Mouse (Mus musculus) C2C12 (cell line): ENCODE data around the gene Plin4. TPM values are rescaled to one million over a fixed set of nuclear protein-coding genes. Genes with fewer than 3 reads are reported as not detected.

Experiments used
- H3K27me3 ChIP-seq: one replicate; pipeline ENCODE4 v1.6.1; 2011; ENCODE audit not compliant: control insufficient read depth, insufficient read depth, insufficient read length
- H3K36me3 ChIP-seq: one replicate; pipeline ENCODE4 v1.6.1; 2011; ENCODE audit not compliant: control insufficient read depth, insufficient read depth
- H3K4me3 ChIP-seq: one replicate; pipeline ENCODE4 v1.5.1; 2011; ENCODE audit warnings: mild to moderate bottlenecking, control low read depth; ENCODE audit not compliant: poor library complexity, insufficient read depth, severe bottlenecking
- H3K79me2 ChIP-seq: one replicate; pipeline ENCODE4 v1.6.1; 2011; ENCODE audit not compliant: control insufficient read depth, insufficient read depth
- H3K79me3 ChIP-seq: one replicate; pipeline ENCODE4 v1.6.1; 2011; ENCODE audit warnings: low read depth, control low read depth
- H3ac ChIP-seq: one replicate; pipeline ENCODE3; 2011; ENCODE audit warnings: low read depth; ENCODE audit not compliant: control insufficient read depth, insufficient read length
- CEBPB ChIP-seq: IDR thresholded peaks from one replicate; pipeline ENCODE4 v1.6.1; 2011; ENCODE audit warnings: low read depth, mild to moderate bottlenecking, control low read depth, moderate library complexity
- CTCF ChIP-seq: IDR thresholded peaks from one replicate; pipeline ENCODE4 v1.5.1; 2011; ENCODE audit not compliant: control insufficient read depth, insufficient read depth, insufficient read length
- FOSL1 ChIP-seq: IDR thresholded peaks from one replicate; pipeline ENCODE4 v1.8.0; 2011; ENCODE audit warnings: mild to moderate bottlenecking, low read length; ENCODE audit not compliant: poor library complexity, insufficient read depth, severe bottlenecking
- MAX ChIP-seq: IDR thresholded peaks from one replicate; pipeline ENCODE4 v1.6.1; 2011; ENCODE audit warnings: mild to moderate bottlenecking, control low read depth
- MYOD1 ChIP-seq: IDR thresholded peaks from one replicate; pipeline ENCODE4 v1.6.1; 2011; ENCODE audit warnings: low read depth; ENCODE audit not compliant: control insufficient read depth, insufficient read length
- MYOG ChIP-seq: IDR thresholded peaks from one replicate; pipeline ENCODE4 v1.6.1; 2011; ENCODE audit not compliant: control insufficient read depth, insufficient read length; ENCODE audit errors: extremely low read depth
- USF1 ChIP-seq: IDR thresholded peaks from one replicate; pipeline ENCODE4 v1.6.1; 2011; ENCODE audit warnings: low read depth, mild to moderate bottlenecking, control low read depth, moderate library complexity
- polyA plus RNA-seq: library from polyadenylated mRNA; unstranded; fragments of >200 nt; fragmentation: generic; extraction: Trizol; gene quantifications from one replicate; pipeline ENCODE4 v1.2.1, GENCODE M21; 2012; ENCODE audit warnings: missing spikeins

Gene Plin4
- polyA plus RNA-seq, 1 experiment = 3.2 TPM

- TF ChIP-seq USF1 (no peak), CTCF (no peak), MYOD1 (no peak), CEBPB (no peak), MAX (no peak), FOSL1 (no peak), MYOG (no peak)
- H3K4me3 ChIP-seq = no peak overlapping the region
- no peaks in the 10 kb centered on the region for H3K79me2 ChIP-seq
- H3K27me3 ChIP-seq = no peaks in the 10 kb centered on the region
- peaks cover 57% of the 10 kb centered on the region for H3K36me3 ChIP-seq
- no peaks in the 10 kb centered on the region for H3K79me3 ChIP-seq
- no peak overlapping the region for H3ac ChIP-seq
Observed at GRCm38 (mm10) chr17:56100811-56101210, 8.8 kb downstream of the Plin4 start.

GRCm38 (mm10) chr17:56098711-56099572, 10.7 kb downstream of the Plin4 start:
- Histone ChIP-seq H3K79me2 (no peaks in the 10 kb centered on the region), H3K27me3 (no peaks in the 10 kb centered on the region), H3K79me3 (no peaks in the 10 kb centered on the region), H3K36me3 (peaks cover 60% of the 10 kb centered on the region), H3ac (no peak overlapping the region), H3K4me3 (no peak overlapping the region)
- TF ChIP-seq CTCF (no peak), USF1 (no peak)

- no peak for TF ChIP-seq MYOD1
- TF ChIP-seq MYOG = no peak
- no peak for TF ChIP-seq MAX
- Histone ChIP-seq H3K79me2 (no peaks in the 10 kb centered on the region), H3K36me3 (peaks cover 60% of the 10 kb centered on the region), H3K4me3 (no peak overlapping the region), H3ac (no peak overlapping the region), H3K27me3 (no peaks in the 10 kb centered on the region), H3K79me3 (no peaks in the 10 kb centered on the region)
Observed at GRCm38 (mm10) chr17:56098180-56098579, 11.4 kb downstream of the Plin4 start.

GRCm38 (mm10) chr17:56096883-56097282, 12.7 kb downstream of the Plin4 start:
- Histone ChIP-seq H3K79me2 (no peaks in the 10 kb centered on the region), H3K36me3 (peaks cover 53% of the 10 kb centered on the region), H3ac (no peak overlapping the region), H3K79me3 (no peaks in the 10 kb centered on the region), H3K4me3 (no peak overlapping the region), H3K27me3 (no peaks in the 10 kb centered on the region)
- no peak for TF ChIP-seq CTCF

GRCm38 (mm10) chr17:56092794-56093193, 16.8 kb downstream of the Plin4 start:
- peaks cover 38% of the 10 kb centered on the region for H3K36me3 ChIP-seq
- no peak overlapping the region for H3K4me3 ChIP-seq
- no peak overlapping the region for H3ac ChIP-seq
- H3K27me3 ChIP-seq = no peaks in the 10 kb centered on the region
- TF ChIP-seq MYOD1 = no peak
- no peak for TF ChIP-seq FOSL1
- no peak for TF ChIP-seq CTCF
- TF ChIP-seq USF1 = no peak
- no peak for TF ChIP-seq CEBPB
- no peak for TF ChIP-seq MYOG
- no peak for TF ChIP-seq MAX
- H3K79me2 ChIP-seq = peaks cover 5% of the 10 kb centered on the region
- H3K79me3 ChIP-seq = no peaks in the 10 kb centered on the region

- Histone ChIP-seq H3K79me3 (peaks cover 2% of the 10 kb centered on the region), H3K27me3 (no peaks in the 10 kb centered on the region), H3K36me3 (peaks cover 33% of the 10 kb centered on the region), H3K79me2 (peaks cover 9% of the 10 kb centered on the region), H3ac (no peak overlapping the region), H3K4me3 (no peak overlapping the region)
- TF ChIP-seq MYOG = no peak
- TF ChIP-seq MYOD1 = no peak
- TF ChIP-seq MAX = no peak
- TF ChIP-seq FOSL1 = no peak
- TF ChIP-seq CTCF = no peak
- TF ChIP-seq USF1 = no peak
- no peak for TF ChIP-seq CEBPB
Observed at GRCm38 (mm10) chr17:56092312-56092711, 17.3 kb downstream of the Plin4 start.
